Mouse (Mus musculus) bone marrow, adult 2 months (tissue): ENCODE measurements around the gene Pcbd2.

Experiments
- CTCF ChIP-seq: fragments of 200-500 bp; IDR thresholded peaks from 2 replicates; pipeline ENCODE4 v1.5.1; 2011; ENCODE audit warnings: low read length, control low read depth; ENCODE audit not compliant: control insufficient read depth, insufficient read depth
- POLR2A ChIP-seq: fragments of 200-500 bp; IDR thresholded peaks from 2 replicates; pipeline ENCODE4 v1.6.1; 2011; ENCODE audit warnings: low read depth, mild to moderate bottlenecking, control low read depth, low read length, borderline replicate concordance; ENCODE audit not compliant: control insufficient read depth

- TF ChIP-seq POLR2A: no peak
- TF ChIP-seq CTCF: no peak
These were observed 5.7 kb upstream of the Pcbd2 start for GRCm38 (mm10) chr13:55721516-55721915.
